Mouse (Mus musculus) gonadal fat pad, adult 2 months (tissue): ENCODE data around the gene Rpl22. TPM values are rescaled to one million over a fixed set of nuclear protein-coding genes. Genes with fewer than 3 reads are reported as not detected.
A peak's percentile ranks its signal among the peaks of the same experiment; 100 is the strongest.

ENCODE experiments used
- DNase-seq: peaks from one replicate; pipeline ENCODE4 v3.0.0-alpha.2; 2012; ENCODE audit warnings: low read depth
- polyA plus RNA-seq: library from polyadenylated mRNA; depleted of rRNA; stranded (reverse); fragments of >200 nt; gene quantifications from 2 replicates; pipeline ENCODE4 v1.2.3, GENCODE M21; 2012

Gene Rpl22
- polyA plus RNA-seq, 1 experiment, result 60.1 TPM

DNA sequence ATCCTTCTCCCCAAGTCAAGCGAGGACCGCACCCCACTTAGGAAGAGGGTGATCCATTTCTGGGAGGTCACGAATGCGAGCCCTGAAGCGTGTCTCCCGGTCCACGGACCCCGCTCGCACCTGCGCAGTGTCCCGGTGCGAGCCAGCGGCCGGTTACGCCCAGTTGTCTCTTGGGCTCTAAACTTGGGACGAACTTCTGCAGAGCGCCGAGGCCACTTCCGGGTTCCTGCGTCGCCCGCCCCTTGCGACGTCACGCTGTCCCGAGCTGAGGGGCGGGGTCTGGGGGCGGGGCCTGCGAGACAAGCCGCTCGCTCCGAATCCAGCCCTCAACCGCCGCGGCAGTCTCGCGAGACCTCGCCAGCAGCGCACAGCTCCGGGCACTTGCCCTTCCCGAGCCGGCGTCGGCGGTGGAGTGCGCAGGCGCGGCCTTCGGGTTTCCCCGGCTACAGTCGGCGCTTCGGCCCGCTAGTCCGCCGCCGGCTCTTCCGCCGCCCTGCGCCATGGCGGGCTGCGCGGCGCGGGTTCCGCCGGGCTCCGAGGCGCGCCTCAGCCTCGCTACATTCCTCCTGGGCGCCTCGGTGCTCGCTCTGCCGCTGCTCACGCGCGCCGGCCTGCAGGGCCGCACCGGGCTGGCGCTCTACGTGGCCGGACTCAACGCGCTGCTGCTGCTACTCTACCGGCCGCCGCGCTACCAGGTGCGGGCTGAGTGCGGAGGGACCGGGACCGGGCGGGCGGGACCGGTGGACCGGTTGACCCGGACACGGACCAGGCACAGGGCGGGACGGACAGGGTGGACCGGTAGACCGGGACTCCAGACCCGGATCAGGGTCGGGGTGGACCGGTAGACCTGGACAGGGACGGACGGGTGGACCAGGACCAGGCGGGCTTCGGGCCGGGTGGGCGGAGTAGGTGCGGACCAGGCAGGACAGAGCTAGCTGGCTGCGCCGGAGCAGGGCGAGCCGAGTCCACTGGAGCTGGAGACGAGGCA, 28.4 kb upstream of the Rpl22 start, which contains the start of gene Icmt:
Gene Icmt (plus strand): TSS at position 354 of the 988 bp plus-strand sequence.
- peak; percentile 61 for DNase-seq

DNA sequence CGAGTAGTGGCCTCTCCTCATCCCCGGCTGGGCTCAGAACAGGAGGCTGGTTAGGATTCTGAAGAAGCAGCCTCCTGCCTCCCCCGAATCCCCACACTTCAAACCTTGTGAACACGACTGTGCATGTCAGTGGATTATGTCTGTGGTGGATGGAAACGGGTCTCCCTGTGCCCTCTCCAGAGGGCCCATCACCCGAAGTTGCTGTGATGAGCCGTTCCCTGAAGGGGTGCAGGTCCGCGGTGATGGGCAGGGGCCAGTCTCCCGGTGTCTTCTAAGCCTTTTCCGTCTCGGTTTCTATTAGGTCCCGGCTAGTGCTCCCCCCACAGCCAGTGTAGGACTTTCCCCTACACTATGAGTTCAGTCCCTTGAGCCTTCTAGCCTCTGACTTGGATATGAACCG, 26.7 kb upstream of the Rpl22 start:
- no peak for DNase-seq

- no peak for DNase-seq
Measured at GRCm38 (mm10) chr4:152300375-152300774, 25.2 kb upstream of the Rpl22 start.

GRCm38 (mm10) chr4:152302012-152302411, 23.5 kb upstream of the Rpl22 start:
- no peak for DNase-seq

GRCm38 (mm10) chr4:152303172-152303571, 22.4 kb upstream of the Rpl22 start:
- DNase-seq, result no peak

DNA sequence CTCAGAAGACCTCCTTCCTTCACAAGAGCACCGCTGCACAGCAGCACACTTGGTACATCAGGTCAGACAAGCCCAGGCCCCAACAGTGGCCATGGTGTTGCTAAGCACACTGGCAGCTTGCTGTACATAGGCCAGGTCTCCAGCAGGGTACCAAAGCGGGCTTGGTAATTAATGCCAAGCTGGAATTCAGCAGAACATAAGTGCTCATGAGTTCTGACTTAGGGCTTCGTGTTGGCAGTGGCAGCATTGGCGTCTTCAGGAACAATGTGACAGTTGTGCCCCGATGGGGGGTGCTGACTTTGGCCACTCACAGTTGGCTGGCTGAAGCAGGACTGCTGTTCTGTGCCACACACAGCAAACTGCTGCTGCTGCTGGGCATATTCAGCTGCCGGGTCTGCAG, 20.9 kb upstream of the Rpl22 start:
- no peak for DNase-seq

DNA sequence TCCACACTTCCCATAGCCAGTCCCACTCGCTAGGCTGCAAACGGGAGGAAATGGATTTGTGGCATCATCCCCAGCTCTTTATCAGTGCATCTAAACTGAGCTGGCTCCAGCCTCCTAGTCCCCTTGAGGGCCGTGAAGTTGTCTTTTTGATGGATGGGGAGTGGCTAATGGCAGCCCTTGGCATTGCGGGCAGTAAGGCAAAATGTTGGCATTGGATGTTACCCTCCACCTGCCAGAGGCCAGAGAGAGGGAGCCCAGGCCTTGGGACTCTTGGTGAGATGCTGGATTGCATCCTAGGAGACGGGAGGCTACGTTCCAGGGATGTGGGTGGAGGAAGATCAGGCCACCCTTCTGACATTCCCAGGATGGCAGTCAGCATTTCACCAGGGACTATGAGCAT, 19.6 kb upstream of the Rpl22 start:
- no peak for DNase-seq

GRCm38 (mm10) chr4:152307542-152307941, 18.0 kb upstream of the Rpl22 start:
- DNase-seq, result no peak

- DNase-seq, result no peak
Measured at GRCm38 (mm10) chr4:152312186-152312585, 13.4 kb upstream of the Rpl22 start.

DNA sequence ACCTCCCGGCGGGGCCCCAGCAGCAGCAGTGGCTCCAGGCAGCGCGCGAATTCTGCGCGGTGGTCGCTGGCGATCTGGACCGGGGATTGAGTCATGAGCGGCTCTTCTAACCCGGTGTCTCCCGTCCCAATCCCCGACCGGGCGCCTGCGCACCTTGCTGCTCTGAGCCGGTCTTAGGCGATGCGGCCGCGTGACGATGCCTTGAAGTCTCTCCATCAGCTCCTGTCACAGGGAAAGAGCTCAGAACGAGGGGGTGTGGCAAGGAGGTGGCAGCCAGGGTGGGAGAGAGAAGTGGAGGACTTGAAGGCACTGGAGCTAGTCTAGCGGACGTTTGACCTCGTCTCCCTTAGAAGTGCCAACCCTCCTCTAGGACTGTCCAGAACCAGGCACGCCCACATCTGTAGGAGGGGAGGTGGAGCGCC, 12.3 kb upstream of the Rpl22 start:
- DNase-seq, result no peak

- DNase-seq, result no peak
Measured at GRCm38 (mm10) chr4:152313934-152314333, 11.6 kb upstream of the Rpl22 start.

GRCm38 (mm10) chr4:152315498-152316213, 9.9 kb upstream of the Rpl22 start:
- DNase-seq, result no peak

GRCm38 (mm10) chr4:152317631-152318033, 7.9 kb upstream of the Rpl22 start:
- no peak for DNase-seq

GRCm38 (mm10) chr4:152318517-152319234, 6.9 kb upstream of the Rpl22 start, which contains the start of gene Rnf207:
Gene Rnf207 (minus strand): TSS chr4:152318993.
- DNase-seq, result no peak

GRCm38 (mm10) chr4:152321464-152321863, 4.1 kb upstream of the Rpl22 start:
- DNase-seq, result no peak

DNA sequence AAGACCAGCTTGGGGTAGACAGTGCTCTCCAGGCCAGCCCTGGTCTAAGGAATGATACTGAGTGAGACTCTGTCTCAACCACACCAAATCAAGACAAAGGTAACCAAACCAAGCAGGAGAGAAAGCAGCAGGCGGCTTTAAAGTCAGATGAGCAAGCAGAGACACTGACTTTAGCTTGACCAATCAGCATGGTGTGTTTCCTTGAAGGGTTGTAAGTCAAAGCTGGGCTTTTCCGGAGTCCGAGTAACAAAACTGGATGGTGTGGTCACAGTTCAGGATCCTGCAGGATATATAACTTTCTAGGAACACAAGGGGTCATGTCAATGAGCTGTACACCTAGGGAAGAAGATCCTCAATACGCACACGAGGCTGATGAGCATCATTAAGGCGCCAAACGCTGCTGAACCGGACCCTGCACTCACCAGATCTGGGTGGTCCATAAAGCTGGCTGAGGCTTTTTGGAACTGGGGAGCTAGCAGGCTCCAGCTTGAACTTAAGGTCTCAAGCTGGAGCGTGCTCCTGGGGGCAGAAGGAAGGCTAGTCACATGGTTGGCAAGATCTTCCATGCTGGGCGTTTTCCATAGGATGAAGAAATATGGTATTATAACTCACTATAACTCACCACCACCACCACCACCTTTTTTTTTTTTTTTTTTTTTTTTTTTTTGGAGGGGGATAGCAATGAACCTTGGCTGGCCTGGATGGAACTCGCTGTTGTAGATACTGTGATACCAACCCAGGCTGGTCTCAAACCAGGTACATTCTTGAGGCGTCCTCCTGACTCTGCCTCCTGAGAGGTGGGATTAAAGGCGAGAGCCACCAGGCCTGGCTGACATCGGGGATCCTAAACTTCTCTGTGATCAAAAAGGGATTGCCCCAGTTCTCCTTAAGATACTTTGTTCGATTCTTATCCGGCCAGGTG, 640 bp upstream of the Rpl22 start:
- no peak for DNase-seq

- DNase-seq, result no peak
Measured at GRCm38 (mm10) chr4:152326543-152326942, 1.0 kb downstream of the Rpl22 start.

DNA sequence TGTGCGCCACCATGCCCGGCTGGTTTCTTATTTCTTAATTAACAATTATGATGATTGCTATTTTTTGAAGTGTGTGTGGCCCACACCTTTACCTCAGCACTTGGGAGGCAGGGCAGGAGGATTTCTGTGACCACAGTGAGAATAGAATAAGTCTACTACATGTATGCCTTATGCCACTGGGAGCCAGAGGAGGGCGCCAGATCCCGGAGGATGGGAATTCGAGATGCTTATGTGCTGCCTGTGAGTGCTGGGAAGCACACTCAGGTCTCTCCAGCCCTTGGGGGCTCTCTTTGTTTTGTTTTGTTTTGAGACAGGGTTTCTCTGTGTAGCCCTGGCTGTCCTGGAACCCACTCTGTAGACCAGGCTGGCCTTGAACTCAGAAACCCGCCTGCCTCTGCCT, 3.1 kb downstream of the Rpl22 start:
- DNase-seq, result no peak

DNA sequence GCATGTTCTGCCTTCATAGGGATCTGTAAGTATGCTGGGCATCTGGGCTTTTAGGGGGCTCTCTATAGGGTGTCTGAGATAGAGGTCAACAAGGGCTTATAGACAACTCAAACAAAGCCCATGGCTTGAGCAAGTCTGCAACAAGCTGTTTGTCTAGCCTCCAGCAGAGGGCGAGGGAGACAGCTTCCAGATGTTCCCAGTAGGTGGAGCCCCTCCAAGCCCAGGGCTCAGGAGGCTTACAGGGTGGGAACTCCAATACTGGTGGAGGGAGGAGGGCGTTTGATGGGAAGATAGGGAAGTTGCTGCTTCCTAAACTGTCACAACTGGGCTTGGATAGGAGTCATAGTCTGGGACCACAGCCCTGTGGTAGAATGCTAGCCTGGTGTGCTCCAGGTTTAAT, 7.4 kb downstream of the Rpl22 start:
- DNase-seq, result no peak

- no peak for DNase-seq
Measured at GRCm38 (mm10) chr4:152333587-152333986, 8.0 kb downstream of the Rpl22 start.

GRCm38 (mm10) chr4:152337772-152338171, 12.2 kb downstream of the Rpl22 start:
- DNase-seq, result no peak
